Mouse (Mus musculus): ENCODE measurements around the gene Abcb8.
A peak's percentile ranks its signal among the peaks of the same experiment; 100 is the strongest.

Abcb8 gene

GRCm38 (mm10) chr5:24425421-24426036 is 32.1 kb downstream of the Abcb8 start:
- DNase-seq (ENCODE audit: low spot score in 2 of 2), result peak in 1 of 2 experiments; percentile 66

GRCm38 (mm10) chr5:24426037-24426432 is 32.6 kb downstream of the Abcb8 start:
- DNase-seq (ENCODE audit: low spot score in 2 of 2), result no peak

- no peak for DNase-seq (ENCODE audit: low spot score in 2 of 2)
Observed at GRCm38 (mm10) chr5:24426556-24427284, 33.3 kb downstream of the Abcb8 start.

- DNase-seq (ENCODE audit: low spot score in 2 of 2), result no peak
Observed at GRCm38 (mm10) chr5:24427285-24427633, 33.8 kb downstream of the Abcb8 start.

GRCm38 (mm10) chr5:24427981-24428402 is 34.5 kb downstream of the Abcb8 start:
- no peak for DNase-seq (ENCODE audit: low spot score in 2 of 2)

DNA sequence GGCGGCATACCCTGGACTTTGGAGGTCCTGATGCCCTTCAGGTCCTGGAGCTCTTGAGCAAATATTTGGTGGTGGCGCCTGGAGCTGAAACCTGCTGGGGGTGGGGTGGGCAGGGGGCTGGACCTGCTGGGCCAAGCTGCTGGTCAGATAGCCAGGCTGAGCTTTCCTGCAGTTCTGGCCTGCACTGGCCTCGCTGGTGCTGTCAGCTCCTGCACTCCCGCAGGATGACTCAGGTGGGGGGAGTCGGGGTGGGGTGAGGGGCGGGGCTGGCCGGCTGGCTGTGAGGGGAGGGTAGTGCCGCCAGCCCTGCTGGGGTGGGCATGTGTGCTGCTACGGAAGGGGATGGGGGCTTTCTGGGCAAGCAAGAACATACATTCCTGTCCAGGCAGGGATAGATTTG is 35.1 kb downstream of the Abcb8 start:
- DNase-seq (ENCODE audit: low spot score in 2 of 2), result no peak

- no peak for DNase-seq (ENCODE audit: low spot score in 2 of 2)
Observed at GRCm38 (mm10) chr5:24433993-24434392, 40.5 kb downstream of the Abcb8 start.

DNA sequence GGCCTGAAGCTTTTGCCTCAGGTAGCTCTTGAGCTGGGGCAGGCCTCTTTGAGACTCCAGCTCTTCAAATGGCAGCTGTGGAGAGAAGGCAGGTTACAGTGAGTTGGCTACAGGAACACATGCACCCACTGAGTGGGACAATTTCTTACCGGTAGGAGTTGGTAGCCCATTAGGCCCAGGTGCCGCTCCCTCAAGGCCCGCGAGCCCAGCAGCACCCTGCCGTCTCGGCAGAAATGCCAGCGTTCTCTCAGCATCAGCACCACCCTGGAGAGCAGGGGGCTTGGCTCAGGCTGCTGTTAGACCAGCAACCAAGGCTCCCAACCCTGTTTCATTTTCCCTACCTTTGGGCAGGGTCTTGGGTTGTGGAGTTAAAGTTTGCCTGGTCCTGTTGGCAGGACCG is 47.7 kb downstream of the Abcb8 start:
- no peak for DNase-seq (ENCODE audit: low spot score in 2 of 2)

DNA sequence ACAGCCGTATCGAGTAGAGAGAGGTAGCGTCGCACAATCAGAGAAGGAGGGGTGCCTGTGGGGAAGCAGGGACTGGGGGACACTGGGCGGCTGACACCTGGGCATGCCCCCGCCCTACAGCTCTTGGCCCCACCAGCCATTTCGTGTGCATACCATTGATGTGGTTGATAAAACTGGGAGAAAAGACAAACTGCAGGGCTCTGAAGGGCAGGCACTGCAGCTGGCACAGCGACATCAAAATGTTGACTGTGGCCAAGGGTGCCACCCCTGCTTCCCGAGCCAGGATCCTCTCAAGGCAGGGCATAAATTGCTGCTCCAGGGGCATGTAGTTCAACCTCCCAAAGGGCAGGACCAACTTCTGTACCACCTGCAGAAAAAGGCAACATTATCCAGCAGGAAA is 48.6 kb downstream of the Abcb8 start:
- DNase-seq (ENCODE audit: low spot score in 2 of 2), result no peak

- DNase-seq (ENCODE audit: low spot score in 2 of 2), result no peak
Observed at GRCm38 (mm10) chr5:24443204-24443603, 49.7 kb downstream of the Abcb8 start.

GRCm38 (mm10) chr5:24443927-24444326 is 50.5 kb downstream of the Abcb8 start:
- no peak for DNase-seq (ENCODE audit: low spot score in 2 of 2)

DNA sequence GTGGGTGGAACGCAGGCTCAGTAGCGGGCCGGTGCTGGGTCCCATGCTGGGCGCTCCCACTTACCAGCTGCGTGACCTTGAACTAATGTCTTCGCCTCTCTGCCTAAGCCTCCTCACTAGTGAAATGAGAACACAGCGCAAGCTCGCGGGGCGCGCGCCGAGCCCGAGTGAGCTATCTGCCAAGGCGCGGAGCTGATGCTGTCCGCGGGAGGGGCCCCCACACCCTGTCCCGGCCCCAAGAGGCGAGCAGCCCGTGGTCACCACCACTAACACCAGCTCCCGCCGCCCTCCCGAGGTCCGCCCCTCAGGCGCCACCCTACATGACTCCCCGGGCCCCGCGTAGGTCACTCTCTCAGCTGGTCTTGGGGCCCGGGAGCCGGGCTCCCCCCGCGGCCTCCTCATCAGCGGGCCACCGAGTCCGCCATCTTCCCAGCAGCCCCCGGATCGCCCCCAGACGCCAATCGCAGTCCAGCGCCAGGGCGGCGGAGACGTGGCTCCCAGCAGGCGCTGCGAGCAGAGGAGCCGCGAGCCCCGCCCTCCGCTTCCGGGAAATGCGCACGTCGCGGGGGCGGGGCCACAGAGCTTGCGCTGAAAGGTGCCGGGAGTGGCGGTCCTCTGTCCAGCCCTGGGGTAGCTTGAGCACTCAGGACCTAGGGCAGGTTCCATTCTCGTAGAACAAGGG is 51.4 kb downstream of the Abcb8 start, which contains the start of gene Fastk:
TSS of gene Fastk (minus strand) at position 542 of the 682 bp plus-strand sequence.
- peak; percentile 92 to 93 for DNase-seq (ENCODE audit: low spot score in 2 of 2)

- no peak for DNase-seq (ENCODE audit: low spot score in 2 of 2)
Observed at GRCm38 (mm10) chr5:24445428-24446080, 52.1 kb downstream of the Abcb8 start.

DNA sequence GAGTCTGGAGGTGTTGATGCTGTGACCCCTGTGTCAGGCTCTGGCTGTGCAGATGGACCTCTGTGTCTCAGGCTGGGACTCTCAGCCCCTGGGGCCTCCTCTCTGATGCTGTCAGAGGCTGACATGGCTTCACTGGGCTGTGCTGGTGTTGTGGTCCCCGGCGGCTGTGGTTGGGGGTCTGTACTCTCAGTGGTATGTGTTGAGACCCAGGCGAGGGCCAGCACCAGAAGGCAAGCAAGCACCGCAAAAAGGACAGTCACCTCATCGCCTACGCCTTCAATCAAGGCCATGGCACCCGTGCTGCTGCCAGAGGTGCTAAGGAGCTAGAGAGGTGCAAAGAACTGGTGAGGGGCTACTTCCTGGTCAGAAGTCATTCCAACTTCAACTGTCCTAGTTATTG is 53.2 kb downstream of the Abcb8 start:
- no peak for DNase-seq (ENCODE audit: low spot score in 2 of 2)

DNA sequence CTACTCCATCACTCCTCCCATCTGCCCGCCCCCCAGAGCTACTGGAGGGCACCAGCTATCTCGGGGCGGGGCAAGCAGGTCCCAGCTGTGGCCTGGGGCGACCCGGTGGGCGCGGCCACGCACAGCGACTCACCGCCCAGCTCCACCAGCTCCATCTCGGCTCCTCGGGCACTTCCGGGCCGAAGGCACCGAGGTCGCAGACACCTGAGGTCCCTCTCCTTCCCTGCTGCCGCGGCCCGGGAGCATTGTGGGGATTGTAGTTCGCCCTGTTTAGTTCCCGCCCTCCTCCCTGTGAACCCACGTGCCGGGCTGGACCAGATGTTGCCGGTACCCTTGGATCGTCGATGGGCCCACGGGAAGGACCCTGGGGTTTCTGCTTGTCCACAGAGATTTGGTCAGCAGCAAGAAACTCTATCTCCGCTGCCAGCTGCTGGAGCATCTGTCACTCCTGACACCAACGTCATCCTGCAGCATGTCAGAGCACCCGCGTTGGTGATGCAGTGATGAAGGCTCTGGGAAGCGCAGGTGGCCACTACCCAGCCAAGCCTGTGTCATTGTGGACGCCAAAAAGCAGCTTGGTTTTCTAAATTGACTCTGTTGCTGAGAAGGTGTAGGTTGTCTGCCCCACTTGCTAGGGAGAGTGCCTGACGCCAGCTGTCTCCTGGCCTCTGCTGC is 54.3 kb downstream of the Abcb8 start, which contains the start of gene Tmub1:
TSS of gene Tmub1 (minus strand) at position 231 of the 675 bp plus-strand sequence.
- peak; percentile 72 to 76 for DNase-seq (ENCODE audit: low spot score in 2 of 2)

- DNase-seq (ENCODE audit: low spot score in 2 of 2), result peak; percentile 85 to 87
Observed at GRCm38 (mm10) chr5:24451264-24452029, 58.0 kb downstream of the Abcb8 start.

DNA sequence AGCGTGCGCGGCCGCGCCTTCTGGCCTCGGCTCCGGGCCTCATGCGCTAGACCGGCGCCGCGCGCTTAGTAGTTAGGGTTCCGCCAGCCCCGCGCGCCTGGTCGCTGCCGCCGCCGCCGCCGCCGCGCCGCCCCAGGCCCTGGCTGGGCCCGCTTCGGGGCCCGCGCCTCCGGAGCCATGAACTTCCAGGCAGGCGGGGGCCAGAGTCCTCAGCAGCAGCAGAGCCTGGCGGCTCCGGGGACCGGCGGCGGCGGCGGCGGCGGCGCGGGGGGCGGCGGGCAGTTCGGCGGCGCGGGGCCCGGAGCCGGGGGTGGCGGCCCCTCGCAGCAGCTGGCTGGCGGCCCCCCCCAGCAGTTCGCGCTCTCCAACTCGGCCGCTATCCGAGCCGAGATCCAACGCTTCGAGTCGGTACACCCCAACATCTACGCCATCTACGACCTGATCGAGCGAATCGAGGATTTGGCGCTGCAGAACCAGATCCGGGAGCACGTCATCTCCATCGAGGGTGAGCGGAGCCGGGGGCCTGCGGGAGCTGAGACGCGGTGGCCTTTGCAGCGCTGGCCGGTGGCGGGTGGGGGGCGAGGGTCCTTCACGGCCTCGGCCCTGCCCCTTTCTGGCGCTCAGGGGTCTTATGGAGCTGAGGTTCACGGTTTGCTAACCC is 58.7 kb downstream of the Abcb8 start, which contains the start of gene Agap3:
TSS of gene Agap3 (plus strand) at position 148 of the 661 bp plus-strand sequence.
- DNase-seq (ENCODE audit: low spot score in 2 of 2), result no peak

DNA sequence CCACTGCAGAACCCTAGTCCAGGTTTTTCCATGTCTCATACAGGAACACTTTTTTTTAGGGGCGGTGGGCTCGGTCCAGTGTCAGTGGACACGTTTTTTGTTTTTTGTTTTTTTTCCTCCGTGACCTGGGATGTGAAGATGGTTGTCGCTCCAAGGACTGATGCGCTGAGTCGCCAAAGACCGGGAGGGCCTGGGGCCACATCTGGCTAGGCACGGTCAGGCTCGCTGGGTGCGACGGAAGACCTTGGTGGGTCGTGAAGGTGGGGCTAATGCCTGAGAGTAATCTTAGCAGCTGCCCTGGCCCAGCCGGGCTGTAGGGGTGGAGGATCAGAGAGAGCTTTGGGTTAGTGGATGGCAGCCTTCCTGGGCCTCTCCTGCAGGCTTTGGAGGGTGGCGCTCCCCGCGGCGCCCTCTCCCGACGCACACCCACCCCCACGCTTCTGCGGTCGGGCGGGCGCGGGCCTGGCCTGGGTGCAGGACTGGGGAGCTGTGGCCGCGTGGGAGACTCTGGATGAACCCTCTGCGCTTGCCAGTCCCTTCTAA is 59.3 kb downstream of the Abcb8 start:
- DNase-seq (ENCODE audit: low spot score in 2 of 2), result no peak

DNA sequence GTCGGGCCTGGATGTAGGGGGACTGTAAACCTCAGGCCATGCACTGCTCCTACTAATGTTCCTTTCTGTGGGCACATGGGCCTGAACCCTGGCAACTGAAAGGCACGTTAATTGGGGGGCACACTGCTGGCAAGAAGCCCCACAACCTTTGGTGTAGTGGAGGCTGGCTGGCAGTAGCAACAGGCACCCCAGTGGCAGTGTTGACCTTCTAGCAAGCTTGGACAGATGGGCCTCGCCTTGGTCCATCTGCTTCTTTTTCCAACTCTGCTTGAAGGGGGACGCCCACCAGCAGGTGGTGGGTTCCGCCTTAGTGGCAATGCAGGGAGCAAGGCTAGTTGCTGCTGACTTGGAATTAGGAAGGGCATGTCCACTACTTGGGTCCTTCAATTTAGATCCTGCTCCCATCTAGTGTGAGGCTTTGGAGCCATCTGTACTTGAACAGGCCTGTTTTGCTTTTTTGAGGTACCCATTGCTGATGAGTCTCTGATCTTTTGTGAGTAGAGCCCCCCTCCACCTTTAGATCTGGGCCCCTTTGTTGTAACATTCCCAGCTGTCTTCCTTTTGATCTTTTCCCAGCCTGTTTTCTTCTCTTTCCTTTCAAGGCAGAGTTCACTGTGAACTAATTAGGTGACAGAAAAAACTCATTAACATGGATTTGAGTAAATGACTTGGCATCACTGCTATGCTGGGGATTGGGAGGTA is 60.0 kb downstream of the Abcb8 start:
- DNase-seq (ENCODE audit: low spot score in 2 of 2), result no peak

GRCm38 (mm10) chr5:24453985-24454303 is 60.5 kb downstream of the Abcb8 start:
- DNase-seq (ENCODE audit: low spot score in 2 of 2), result no peak

Data from urinary bladder, postnatal 4 days (tissue).